Mouse (Mus musculus) liver, embryonic 14.5 days (tissue): ENCODE data around the gene Lpo.

Experiments used
- CTCF ChIP-seq: IDR thresholded peaks from 2 replicates; pipeline ENCODE4 v1.5.1; 2016; ENCODE audit warnings: antibody characterized with exemption, low read depth, control low read depth
- EP300 ChIP-seq: IDR thresholded peaks from 2 replicates; pipeline ENCODE4 v1.6.1; 2016; ENCODE audit warnings: antibody characterized with exemption, low read depth

GRCm38 (mm10) chr11:87841436-87841835, 13.3 kb upstream of the Lpo start:
- no peak for TF ChIP-seq CTCF
- no peak for TF ChIP-seq EP300
